Mouse (Mus musculus) CH12.LX (cell line): ENCODE measurements around the gene Nr1h4.

ENCODE experiments used
- CHD1 ChIP-seq: IDR thresholded peaks from 2 replicates; pipeline ENCODE4 v1.6.1; 2012; ENCODE audit warnings: low read depth, low read length, improper control_type of control experiment, inconsistent platforms
- CHD2 ChIP-seq: IDR thresholded peaks from 2 replicates; pipeline ENCODE4 v1.6.1; 2011; ENCODE audit warnings: low read length, improper control_type of control experiment
- CTCF ChIP-seq, 2 experiments: IDR thresholded peaks in 1 of 2; conservative IDR thresholded peaks in 1 of 2; 2 replicates each; pipeline ENCODE4 v1.5.1; 2011 to 2012; ENCODE audit warnings: low read depth in 2 of 2, low read length in 2 of 2, improper control_type of control experiment in 1 of 2, inconsistent platforms in 1 of 2, mild to moderate bottlenecking in 1 of 2, moderate library complexity in 1 of 2
- EP300 ChIP-seq: IDR thresholded peaks from 2 replicates; pipeline ENCODE4 v1.6.1; 2011; ENCODE audit warnings: low read length, improper control_type of control experiment
- KAT2A ChIP-seq: IDR thresholded peaks from 2 replicates; pipeline ENCODE4 v1.6.1; 2012; ENCODE audit warnings: low read length, improper control_type of control experiment, inconsistent platforms; ENCODE audit not compliant: insufficient replicate concordance
- MAZ ChIP-seq: IDR thresholded peaks from 2 replicates; pipeline ENCODE4 v1.6.1; 2012; ENCODE audit warnings: low read depth, mild to moderate bottlenecking, inconsistent platforms, low read length, improper control_type of control experiment, moderate library complexity
- POLR2A ChIP-seq: IDR thresholded peaks from 2 replicates; pipeline ENCODE4 v1.6.1; 2011; ENCODE audit warnings: low read depth, mild to moderate bottlenecking, improper control_type of control experiment, low read length
- SMC3 ChIP-seq: IDR thresholded peaks from 2 replicates; pipeline ENCODE4 v1.6.1; 2011; ENCODE audit warnings: low read depth, low read length, improper control_type of control experiment
- TBP ChIP-seq: conservative IDR thresholded peaks from 2 replicates; pipeline ENCODE4 v1.6.1; 2011; ENCODE audit warnings: low read depth, low read length, improper control_type of control experiment
- USF2 ChIP-seq: conservative IDR thresholded peaks from 2 replicates; pipeline ENCODE4 v1.6.1; 2011; ENCODE audit warnings: low read depth, low read length, improper control_type of control experiment

DNA sequence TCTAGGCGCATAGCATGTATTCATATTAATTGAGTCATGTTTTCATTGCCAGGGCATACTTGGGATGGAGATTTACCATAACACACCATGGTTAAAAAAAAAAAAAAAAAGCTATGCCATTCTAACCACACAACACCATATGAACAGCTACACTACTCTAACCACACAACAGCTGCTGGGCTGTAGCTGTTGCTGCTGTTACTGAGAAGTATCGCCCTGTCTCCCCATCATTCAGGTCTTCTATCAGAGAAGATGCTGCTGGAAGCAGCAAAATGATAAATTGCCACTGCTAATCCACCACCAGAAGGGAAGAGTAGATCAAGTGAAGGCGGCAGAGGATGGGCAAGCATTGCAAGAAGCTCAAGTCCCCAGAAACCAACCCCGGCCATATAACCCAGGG is 45.4 kb upstream of the Nr1h4 start:
- TF ChIP-seq CHD2 = no peak
- no peak for TF ChIP-seq KAT2A
- TF ChIP-seq MAZ = no peak
- TF ChIP-seq CHD1 = no peak
- TF ChIP-seq CTCF (conservative IDR thresholded peaks at IDR 0.05 in 1 of 2, IDR thresholded peaks at IDR 0.05 in 1 of 2; ENCODE audit: low read depth in 2 of 2, low read length in 2 of 2) = no peak
- no peak for TF ChIP-seq TBP
- no peak for TF ChIP-seq EP300
- TF ChIP-seq POLR2A = no peak
- no peak for TF ChIP-seq USF2
- TF ChIP-seq SMC3 = no peak
